Mouse (Mus musculus): Measurements from ENCODE around the gene Shank2.

- TF ChIP-seq CTCF (IDR thresholded peaks at IDR 0.05; ENCODE audit: low read depth) (no peak), EP300 (IDR thresholded peaks at IDR 0.05; ENCODE audit: low read depth) (no peak)
Observed at GRCm38 (mm10) chr7:144206254-144206653, 204.5 kb downstream of the Shank2 start.

All from liver, postnatal 0 days (tissue).